Mouse (Mus musculus): Measurements from ENCODE around the gene Phc2.
A peak's percentile ranks its signal among the peaks of the same experiment; 100 is the strongest.

The Phc2 gene

DNA sequence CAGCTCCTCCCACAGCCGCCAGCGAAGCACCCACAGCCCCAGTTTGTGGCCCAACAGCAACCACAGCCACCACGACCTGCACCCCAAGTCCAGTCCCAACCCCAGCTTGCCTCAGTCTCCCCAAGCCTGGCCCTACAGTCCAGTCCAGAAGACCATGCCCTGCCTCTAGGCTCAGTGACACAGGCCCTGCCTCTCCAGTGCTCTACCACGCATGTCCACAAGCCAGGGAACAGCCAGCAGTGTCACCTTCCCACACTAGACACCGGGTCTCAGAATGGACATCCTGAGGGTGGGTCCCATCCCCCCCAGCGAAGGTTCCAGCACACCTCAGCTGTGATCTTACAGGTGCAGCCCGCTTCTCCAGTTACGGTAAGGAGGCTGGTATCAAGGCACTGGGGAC, 68.4 kb downstream of the Phc2 start:
- DNase-seq, result no peak

DNA sequence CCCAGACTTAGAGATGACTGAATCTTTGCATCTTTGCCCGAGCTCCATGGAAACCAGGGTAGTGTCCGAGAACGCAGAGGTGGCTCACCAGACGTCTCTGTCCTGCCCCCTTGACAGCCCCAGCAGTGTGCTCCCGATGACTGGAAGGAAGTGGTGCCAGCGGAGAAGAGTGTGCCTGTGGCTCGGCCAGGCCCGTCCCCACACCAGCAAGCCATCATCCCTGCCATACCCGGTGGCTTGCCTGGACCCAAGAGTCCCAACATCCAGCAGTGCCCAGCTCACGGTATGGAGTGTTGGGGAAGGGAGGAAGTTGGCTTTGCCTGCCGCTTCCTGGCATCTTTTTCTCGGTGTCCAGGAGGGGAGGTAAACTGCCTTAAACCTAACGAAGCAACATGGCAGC, 68.9 kb downstream of the Phc2 start:
- DNase-seq, result no peak

DNA sequence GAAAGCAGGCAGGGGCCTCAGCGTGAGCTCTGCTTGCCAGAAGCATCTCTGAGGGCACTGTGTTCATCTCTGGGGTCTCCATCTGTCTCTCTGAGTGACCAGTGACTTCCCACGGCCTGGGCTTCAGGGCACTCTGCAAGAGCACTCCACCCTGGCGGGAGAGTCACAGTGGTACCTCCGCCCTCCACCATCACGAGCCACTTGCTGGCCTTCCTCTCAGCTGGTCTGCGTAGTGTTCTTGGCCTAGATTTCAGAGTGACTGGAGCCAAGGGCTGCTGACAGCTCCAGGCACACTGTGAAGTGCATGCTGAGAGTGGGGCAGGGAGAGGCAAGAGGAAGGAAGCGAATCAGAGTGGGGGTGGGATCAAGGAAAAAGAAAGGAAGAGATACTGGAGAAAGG, 69.6 kb downstream of the Phc2 start:
- DNase-seq, result no peak

DNA sequence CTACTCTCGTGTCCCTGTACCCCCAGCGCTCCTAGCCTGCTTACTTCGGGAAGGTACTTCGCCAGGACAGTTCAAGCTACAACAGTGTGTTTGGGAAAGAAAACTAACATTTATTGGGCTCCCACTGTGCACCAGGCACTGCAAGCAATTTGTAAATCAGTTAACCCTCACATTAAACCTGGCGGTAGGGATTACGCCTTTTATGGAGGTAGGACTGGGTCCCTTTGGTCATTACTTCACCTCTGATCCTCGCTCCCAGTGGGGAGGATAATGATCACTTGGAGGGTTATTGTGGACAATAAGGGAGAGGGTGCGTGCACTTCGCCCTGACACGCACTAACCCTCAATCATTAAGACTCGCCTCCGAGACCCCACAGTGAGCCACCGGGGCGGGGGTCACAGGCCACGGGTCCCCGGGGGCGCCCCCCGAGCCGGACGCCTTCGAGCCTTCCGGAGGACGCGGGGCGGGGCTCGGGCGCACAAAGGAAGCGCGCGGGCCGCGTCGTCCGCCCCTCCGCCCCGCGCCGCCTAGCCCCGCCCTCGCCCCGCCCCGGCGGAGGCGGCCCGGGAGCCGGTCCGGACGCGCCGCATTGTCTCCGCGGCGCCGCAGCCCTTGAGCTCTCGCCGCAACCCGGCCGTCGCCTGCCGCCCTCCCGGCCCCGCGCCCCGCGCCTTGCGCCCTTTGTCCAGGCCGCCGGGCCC, 72.7 kb downstream of the Phc2 start:
- peak; percentile 80 for DNase-seq

DNA sequence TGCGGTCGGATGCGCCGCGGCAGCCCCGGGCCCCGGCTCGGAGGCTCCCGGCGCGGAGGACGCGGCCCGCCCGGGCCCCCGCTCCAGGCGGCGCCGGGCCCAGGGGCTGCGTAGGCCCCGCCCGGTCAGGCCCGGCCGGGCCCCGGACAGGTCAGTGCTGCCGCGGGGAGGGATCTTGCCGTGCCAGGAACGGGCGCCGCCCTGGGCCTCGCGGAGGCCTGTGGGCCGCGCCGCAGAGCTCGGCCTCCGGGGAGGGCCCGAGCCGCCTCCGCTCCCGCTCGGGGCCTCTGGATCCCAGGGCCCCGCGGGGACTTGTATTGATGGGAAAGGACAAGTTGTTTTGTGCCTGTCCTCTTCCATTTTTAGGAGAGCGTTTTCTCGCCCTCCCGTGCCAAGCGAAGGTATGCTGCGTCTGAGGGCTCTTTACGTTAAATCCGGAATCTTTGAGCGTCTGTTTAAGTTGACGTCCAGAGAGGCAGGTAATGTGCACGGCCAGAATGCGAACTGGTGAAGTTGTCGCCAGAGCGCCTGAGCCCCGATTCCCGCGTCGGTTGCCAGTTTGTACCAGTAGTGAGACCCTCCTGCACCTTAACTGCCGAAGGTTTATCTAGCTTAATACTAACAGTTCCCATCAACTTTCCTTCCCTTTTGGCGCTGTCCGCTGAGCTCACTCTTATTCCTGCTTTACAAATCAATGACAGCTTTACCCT, 73.4 kb downstream of the Phc2 start:
- DNase-seq, result no peak

DNA sequence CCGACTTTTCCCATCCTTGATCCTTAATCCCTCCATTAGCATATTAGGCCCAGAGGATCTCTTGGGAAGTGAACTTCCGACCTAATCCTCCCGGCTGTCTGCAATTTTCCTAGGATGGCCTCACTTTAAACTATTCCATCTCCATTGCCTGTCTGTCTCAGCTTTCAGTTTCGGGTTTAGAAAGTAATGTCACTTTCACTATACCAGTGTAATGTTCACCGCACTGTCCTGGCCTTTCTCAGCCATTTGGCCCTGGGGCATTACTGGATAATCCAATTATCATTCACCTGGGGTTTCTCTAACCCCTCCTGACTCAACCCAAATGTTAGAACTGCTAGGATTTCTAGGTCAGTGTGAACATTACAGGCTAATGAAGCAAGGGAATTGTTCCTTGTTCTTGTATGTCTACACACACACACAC, 73.9 kb downstream of the Phc2 start:
- DNase-seq, result no peak

DNA sequence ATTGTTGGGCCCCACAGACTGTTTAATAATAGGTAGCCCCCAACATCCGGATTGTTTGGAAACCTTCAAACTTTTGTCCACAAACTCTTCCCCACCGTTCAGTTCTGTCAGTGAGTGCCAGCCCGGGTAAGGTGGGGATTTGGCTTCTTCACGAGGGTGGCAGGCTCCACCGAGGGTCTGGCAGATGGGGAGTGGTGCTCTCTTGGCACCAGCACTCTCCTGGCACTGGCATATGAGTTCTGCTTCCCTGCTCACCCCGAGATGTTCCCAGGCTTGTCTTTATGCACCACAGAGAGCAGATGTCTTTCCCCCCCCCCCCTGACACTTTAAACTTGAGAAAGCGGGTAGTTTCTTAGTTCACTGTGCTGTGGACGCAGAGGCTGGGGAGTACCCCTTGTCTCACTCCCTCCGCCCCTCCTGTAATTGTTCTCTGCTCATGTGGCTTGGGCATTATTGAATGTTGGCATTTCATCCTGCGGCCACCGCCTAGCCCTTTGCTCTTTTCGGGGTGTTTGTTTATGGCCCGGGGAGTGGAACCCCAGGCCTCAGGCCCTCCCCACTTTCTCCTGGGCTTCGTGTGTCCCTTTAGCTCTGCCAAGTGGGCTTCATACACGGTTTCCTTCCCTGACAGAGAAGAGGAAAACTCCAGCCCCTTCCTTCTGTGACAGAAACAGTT, 74.7 kb downstream of the Phc2 start:
- DNase-seq, result no peak

DNA sequence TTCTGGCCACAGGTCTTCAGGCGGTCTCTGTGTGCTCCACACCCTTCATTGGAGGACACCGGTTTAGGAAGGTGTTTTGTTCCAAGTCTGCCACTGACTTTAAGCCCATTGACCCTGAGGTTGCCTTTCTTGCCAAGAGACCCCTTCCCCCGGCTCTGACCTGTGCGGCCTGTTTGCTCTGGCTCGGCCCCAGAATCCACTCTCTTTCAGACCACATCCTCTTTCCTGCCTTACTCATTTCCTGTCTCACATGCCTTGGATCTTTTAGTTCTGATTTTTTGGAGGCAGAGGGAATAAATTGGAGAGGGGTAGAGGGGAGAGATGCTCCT, 75.2 kb downstream of the Phc2 start:
- DNase-seq, result no peak

DNA sequence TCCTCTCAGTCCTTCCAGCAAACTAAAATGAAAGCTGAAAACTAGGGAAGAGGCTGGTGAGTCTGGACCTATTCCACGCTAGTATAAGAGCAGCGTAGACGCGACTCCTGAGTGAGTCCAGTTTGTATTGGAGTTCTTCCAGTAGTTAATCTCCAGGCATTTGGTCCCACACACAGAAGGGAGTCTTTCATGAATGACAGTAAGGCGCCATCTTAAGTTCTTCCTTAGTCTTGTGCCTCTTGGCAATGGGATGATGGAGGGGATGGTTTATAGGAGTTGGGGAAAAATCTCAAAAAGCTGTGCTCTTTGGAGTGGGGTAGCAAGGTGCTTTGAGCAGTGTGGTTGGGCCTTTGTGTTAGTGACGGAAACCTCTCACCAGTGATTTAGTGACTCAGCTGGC, 75.8 kb downstream of the Phc2 start:
- DNase-seq, result no peak

DNA sequence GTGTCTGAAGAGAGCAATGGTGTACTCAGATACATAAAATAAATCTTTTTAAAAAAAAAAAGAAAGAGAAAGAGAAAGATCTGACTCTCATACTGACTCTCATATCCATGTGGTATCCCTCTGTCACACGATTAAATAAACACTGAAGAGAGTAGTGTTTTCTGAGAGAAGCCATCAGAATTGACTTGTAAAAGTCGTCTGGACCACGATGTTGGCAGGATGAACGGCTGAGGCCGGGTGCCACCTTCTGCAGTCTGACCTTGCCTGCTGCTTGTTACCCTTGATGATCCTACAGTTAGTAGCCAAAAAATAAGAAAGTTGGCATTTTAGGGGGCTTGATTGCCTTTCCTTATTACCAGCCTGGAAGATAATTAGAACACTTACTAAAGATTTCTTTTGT, 78.3 kb downstream of the Phc2 start:
- no peak for DNase-seq

DNA sequence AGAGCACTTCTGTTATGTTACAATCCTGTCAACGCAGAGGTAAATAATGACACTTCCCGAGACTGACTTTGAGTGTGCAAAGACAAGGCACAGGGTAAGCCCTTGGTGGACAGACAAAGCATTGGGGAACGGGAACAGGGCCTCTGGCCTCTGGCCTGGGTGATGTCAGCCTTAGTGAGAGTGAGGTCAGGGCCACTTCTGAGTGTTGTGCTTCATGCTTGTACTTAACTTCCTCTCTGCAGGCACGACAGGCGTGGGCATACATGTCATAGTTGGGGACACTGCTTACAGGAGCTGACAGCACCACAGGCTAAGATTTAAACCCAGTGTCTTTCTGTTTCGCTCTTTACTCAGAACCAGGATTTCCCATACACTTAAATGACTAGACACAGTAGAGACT, 79.0 kb downstream of the Phc2 start:
- no peak for DNase-seq

DNA sequence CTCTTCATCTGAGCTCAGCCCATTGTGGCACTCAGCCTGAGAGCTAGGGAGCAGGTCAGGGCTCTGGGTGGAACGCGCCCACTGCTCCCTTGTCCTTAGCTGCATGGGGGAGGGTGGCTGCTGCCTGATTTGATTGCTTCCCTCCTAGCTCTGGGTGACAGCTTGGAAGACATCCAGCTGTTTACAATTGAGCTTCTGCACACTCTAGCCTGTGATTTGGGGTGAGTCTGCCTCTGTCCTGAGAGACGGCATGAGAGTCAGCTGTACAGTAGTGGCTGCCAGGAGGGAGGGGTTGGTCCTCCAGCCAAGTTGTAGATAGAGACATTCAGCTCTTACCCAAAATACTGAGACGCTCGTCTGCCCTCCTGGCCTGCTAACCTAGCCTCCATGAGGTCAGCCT, 79.7 kb downstream of the Phc2 start:
- peak; percentile 92 for DNase-seq

DNA sequence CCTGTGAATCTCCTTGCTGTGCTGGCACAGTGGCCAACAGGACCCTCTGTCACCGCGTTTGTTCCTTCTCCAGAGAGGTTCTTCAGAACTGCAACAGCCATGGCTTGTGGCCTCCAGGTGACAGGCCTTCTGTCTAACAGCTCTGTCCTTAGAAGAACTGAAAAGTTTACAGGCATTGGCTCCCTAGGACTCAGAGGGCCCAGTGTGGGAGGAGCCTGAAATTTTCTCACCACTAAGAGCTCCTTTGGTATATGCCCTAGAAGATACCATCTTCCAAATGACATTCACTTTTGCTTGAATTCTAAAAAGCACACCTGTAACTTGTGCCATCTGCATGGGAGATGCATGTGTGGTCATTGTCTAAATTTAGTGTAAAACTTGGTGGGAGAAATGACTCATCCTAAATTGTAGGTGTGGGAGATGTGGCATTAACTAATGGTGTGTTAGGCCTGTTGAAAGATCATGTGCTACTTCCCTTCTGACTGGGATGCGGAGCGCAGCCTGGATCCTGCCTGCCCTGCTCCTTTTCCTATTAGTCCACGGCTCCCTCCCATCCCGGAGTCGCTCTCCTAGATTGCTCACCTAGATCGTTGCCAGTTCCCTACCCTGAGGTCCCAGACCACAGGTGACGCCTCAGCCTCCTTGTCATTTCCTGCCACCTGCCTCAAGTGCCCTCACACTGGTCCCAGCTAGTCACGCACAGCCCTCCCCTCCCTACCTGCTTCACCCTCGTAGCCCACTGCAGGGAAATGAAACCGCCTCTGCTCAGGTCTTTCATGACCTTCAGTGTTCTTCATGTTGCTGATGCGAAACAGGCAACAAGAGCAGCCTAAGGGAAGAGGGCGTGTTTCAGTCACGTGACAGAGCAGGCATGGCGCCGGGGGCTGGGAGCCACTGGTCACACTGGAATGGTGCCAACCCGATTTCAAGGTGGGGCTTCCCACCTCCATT, 80.5 kb downstream of the Phc2 start:
- no peak for DNase-seq

DNA sequence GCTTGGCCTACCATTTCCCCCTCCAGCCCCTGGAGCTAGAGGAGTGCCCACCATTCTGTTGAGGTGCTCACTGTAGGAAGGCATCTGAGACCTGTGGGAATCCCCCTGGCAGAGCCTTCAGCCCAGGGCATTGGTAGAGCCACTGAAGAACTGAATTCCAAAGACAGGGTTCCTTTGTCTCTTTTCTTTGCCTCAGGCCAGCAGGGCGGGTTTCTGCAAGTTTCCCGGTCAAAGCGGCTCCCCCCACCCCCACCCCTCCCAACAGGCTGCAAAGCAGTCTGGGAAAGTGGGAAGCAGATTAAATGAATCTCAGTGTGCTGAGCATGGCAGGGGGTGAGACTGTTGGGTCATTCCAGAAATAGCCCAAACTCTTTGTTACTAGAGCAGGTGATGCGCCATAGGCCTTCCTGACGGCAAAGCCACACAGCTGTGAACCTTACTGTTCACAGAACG, 82.7 kb downstream of the Phc2 start:
- no peak for DNase-seq

DNA sequence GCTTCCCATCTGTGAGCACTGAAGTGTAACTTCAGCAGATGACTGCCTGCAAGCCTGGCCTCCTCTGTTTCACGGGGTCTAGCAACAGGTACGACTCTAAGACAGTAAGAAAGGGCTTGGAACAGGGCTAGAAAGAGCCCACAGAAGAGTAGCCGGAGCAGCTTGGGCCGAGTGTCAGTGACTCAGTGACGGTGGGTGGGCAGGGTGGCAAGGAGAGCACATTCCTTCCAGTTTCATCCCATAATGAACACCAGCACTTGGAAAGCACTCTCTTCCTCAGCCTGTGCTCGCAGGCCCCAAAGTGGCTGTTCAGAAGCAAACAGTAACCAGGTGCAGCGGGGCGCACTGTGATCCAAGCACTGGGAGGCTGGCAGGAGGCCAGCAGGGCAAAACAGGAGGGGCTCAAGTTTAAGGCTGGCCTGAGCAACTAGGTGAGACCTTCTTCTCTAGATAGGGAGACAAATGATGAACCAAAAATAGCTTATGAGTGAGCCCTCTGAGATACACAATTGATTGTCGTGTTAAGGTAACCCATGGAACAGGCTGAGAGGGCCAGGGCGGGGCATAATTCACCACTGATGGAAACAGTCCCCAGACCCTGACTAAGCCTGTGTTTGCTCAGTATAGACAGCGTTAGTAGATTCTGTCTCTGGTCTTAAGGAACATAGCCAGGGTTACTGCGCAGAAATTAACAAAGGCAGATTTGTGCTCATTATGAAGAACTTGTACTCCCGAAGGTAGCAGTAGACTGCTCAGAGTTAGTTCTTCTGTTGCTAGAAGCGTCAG, 83.5 kb downstream of the Phc2 start:
- no peak for DNase-seq

DNA sequence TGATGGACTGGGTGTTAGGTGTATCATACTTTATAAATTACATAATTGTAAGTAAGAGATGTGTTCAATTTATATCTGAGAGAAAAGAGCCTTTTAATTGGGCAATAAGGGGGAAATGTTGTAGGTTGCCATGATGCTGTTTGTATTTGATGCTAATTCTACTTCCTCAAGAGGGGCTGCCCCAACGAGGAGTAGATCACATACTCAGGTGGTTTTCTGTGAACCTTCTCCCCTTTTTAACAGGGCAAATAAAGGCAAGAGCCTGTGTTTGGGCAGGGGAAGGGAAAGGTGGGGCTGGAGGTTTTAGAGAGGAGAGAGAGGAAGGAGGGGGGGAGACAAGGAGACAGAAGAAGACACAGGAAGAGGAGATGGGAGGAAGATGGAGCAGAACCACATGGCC, 86.4 kb downstream of the Phc2 start:
- no peak for DNase-seq

DNA sequence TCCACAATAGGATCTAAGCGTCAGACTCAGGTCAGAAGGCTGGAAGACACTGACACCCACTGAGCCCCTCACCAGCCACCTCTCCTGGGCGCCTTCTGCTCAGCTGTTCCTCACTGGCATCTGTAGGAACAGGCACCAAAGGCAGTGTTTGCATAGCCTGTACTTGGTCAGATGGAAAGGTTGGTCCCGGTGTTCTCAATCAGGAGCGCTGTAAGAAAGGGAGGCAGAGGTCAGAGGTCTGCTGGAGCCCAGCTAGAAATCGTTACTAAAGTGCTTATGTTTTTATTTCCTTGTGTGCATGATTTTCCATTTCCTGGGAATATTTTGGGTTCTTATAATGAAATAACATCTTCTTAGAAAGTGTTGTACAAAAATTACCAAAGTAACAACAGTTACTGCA, 87.4 kb downstream of the Phc2 start:
- DNase-seq, result no peak

DNA sequence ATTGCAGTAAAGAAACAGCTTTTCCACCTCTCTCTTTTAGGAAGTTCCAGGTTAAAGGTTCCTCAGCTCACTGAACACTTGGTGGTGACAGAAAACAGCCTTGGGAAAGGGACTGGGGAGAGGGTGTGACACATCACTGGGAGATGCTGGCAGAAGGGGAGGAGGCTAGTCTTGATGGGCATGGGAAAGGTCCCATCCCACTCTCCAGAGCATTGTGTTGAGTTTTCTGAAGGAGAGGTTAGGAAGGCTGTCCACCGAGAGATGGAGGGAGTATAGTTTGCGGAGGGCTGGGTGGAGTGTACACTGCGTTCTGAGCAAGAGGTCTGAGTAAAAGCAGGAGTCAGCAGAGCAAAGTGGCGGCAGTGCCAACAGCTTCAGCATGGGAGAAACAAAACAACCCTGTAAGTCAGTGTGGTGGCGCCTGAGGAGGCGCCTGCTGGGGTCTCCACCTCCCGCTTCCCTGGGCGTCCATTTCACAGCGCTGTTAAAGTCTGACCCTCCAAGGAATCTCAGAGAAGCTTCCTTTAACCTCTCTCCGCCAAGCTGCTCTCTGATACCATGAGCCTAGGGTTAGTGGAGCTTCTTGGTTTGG, 88.0 kb downstream of the Phc2 start:
- no peak for DNase-seq

DNA sequence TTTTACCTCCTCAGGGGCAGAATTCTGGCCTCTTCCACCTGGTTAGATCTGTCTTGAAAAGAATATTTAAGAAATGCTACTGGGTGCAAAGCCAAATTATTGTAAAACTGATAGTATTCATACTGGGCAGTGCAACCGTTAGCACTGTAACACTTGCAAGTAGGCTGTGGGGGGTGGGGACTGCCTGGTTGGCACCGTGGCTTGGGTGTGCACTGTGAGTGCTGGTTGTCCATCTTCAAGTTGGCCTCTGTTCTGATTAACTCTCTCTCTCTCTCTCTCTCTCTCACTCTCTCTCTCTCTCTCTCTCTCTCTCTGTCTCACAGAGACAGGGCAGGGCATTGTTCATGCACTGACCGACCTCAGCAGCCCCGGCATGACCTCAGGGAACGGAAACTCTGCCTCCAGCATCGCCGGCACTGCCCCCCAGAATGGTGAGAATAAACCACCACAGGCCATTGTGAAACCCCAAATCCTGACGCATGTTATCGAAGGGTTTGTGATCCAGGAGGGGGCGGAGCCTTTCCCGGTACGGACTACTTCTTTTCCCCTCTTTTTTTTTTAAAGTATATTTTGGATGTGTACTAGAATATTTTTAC, 88.6 kb downstream of the Phc2 start:
- DNase-seq, result no peak

DNA sequence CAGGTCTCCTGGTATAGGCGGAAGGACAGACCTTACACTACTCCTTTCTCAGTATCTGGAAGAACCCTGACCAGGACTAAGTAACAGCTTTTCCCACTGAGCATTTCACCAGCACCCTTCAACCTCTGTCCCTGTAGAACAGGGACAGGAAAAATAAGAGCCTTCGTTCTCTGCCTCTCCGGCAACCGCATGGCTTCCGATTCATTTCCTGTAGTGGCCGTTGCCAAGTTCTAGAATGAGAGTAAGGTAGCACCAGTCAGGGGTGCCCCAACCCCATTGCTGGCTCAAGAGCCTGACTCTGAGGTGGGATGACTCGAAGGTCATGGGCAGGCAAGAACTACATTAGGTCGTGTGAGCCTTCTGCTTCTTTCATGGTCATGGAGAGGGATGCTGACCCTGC, 90.7 kb downstream of the Phc2 start:
- DNase-seq, result no peak

DNA sequence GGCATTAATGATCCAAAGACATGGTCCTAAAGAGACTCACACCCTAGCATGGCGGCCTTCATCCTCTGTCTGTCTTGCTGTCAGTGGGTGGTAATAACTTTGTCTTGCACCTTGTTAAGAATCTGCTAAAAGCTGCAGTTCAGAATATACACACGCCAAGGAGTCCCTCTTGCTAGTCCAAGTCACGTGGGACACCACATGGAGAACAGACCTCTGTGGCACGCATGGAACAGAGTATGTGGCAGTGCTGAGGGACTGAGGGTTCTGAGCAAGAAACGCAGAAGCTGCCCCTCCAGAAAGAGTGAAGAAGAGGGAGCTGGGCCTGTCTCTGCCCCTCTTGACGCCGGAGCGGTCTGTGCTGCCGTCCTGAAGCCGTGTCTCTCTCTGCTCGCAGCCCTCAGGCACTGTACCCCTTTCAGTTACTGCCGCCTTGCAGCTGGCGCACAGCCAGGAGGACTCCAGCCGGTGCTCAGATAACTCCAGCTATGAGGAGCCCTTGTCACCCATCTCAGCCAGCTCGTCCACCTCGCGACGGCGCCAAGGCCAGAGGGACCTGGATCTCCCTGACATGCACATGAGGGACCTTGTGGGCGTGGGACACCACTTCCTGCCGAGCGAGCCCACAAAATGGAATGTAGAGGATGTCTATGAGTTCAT, 93.2 kb downstream of the Phc2 start:
- DNase-seq, result no peak

Measured in layer of hippocampus, adult 9-11 months (tissue).